Mouse (Mus musculus) embryonic facial prominence, embryonic 15.5 days (tissue): ENCODE data around the gene Iqschfp. TPM values are rescaled to one million over a fixed set of nuclear protein-coding genes. Genes with fewer than 3 reads are reported as not detected.

Experiments
- ATAC-seq: fragments of 200-750 bp; cut with Nextera tagmentation; 2 replicates; pipeline ENCODE4 v1.8.0; 2017; ENCODE audit warnings: low read depth, moderate TSS enrichment; ENCODE audit not compliant: insufficient number of reproducible peaks, low FRiP score, low TSS enrichment
- H3K27ac ChIP-seq: fragments of 300-500 bp; sonication (generic); replicated peaks from 2 replicates; pipeline ENCODE4 v1.5.1; 2015; ENCODE audit warnings: mild to moderate bottlenecking, inconsistent platforms
- H3K27me3 ChIP-seq: fragments of 300-500 bp; sonication (generic); 2 replicates; pipeline ENCODE4 v1.6.1; 2015; ENCODE audit warnings: inconsistent platforms
- H3K36me3 ChIP-seq: fragments of 300-500 bp; sonication (generic); 2 replicates; pipeline ENCODE4 v1.6.1; 2015; ENCODE audit warnings: mild to moderate bottlenecking, inconsistent platforms
- H3K4me1 ChIP-seq: fragments of 300-500 bp; sonication (generic); 2 replicates; pipeline ENCODE4 v1.6.1; 2015; ENCODE audit warnings: inconsistent platforms
- H3K4me2 ChIP-seq: fragments of 300-500 bp; sonication (generic); replicated peaks from 2 replicates; pipeline ENCODE4 v1.6.1; 2015; ENCODE audit warnings: mild to moderate bottlenecking, inconsistent platforms
- H3K4me3 ChIP-seq: fragments of 300-500 bp; sonication (generic); replicated peaks from 2 replicates; pipeline ENCODE4 v1.5.1; 2015; ENCODE audit warnings: mild to moderate bottlenecking, inconsistent platforms
- H3K9ac ChIP-seq: fragments of 300-500 bp; sonication (generic); 2 replicates; pipeline ENCODE4 v1.6.1; 2015; ENCODE audit warnings: inconsistent platforms
- H3K9me3 ChIP-seq: fragments of 300-500 bp; sonication (generic); replicated peaks from 2 replicates; pipeline ENCODE4 v1.6.1; 2016; ENCODE audit warnings: inconsistent platforms
- WGBS: fragments of 180-500 bp; shearing (Covaris S2); methylation state at CpG from one replicate; pipeline ENCODE4 v1.1.7; 2015; 5-methylcytosine and 5-hydroxymethylcytosine counted together
- polyA plus RNA-seq: library from polyadenylated mRNA; unstranded; fragments of >200 nt; fragmentation: Nextera tagmentation; extraction: Ambion mirVana; gene quantifications from 2 replicates; pipeline ENCODE4 v1.2.1, GENCODE M21; 2015

The Iqschfp gene
- polyA plus RNA-seq, 1 experiment from 2014 or later, result 0.08 TPM

DNA sequence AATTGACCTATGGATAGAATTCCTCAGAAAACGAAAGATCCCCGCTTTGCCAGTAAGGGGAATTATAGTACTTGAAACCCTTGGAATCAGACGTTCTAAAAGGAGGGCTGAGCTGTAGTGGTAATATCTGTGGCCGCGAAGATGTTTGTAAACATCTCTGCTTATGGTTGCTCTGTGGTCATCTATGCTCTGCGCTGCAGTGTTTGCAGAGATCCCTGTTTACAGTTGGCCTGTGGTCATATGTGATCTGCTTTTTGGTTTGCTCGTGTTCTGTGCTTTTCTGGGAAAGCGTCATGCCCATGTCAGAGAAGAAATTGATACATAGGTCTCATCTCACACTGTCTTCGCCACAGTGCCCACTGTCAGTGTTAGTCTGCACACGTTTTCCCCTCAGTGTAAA is 700.5 kb downstream of the Iqschfp start:
- Histone ChIP-seq H3K9ac (no peak overlapping the region), H3K27ac (no peak overlapping the region), H3K4me1 (0 out of 2 replicates have a peak, but pooled peaks cover 6% of the 10 kb centered on the region), H3K9me3 (no peaks in the 10 kb centered on the region), H3K4me2 (no peak overlapping the region), H3K27me3 (no peaks in the 10 kb centered on the region), H3K36me3 (no peaks in the 10 kb centered on the region), H3K4me3 (no peak overlapping the region)
- WGBS, result 73% methylated on average over 10 of the region's 10 CpGs
- peak; percentile 55 for ATAC-seq

DNA sequence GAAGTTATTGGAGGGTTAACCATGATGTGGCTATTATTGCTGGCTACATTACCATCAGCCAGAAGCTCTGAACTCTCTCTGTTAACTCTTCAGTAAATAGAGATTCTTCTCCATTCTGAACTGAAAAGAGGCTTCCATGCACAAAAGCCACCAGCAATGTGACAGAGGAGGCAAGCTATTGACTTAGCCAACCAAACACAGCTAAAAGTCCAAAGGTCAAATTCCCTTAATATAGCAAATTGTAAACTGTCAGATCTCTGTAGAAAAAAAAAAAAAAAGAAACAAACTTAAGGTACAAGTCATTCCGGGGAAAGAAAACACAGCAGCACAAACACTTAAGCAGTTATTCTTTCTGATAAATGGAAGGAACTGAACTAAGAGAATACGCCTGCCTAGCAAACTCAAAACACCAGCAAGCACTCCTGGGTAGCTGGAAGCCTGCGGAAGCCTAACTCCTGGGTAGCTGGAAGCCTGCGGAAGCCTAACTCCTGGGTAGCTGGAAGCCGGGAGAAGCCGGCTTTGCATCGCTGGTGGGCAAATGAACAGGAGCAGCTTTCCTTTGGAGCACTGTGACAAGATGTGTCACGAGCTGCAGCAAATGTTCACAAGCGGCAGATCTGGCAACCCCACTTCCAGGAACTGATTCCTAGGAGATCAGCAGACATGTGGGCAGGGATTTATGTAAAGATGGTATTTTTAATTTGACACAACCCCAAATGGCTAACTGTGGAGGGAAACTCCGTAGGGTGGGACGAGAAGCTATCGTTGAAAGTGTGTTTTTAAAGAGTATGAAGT is 701.2 kb downstream of the Iqschfp start:
- no peak overlapping the region for H3K9ac ChIP-seq
- H3K36me3 ChIP-seq, result no peaks in the 10 kb centered on the region
- 67% methylated on average over 12 of the region's 12 CpGs for WGBS
- no peak overlapping the region for H3K27ac ChIP-seq
- no peak overlapping the region for H3K4me2 ChIP-seq
- ATAC-seq, result no peak
- no peaks in the 10 kb centered on the region for H3K27me3 ChIP-seq
- no peak overlapping the region for H3K4me3 ChIP-seq
- no peaks in the 10 kb centered on the region for H3K9me3 ChIP-seq
- H3K4me1 ChIP-seq, result 0 out of 2 replicates have a peak, but pooled peaks cover 6% of the 10 kb centered on the region

DNA sequence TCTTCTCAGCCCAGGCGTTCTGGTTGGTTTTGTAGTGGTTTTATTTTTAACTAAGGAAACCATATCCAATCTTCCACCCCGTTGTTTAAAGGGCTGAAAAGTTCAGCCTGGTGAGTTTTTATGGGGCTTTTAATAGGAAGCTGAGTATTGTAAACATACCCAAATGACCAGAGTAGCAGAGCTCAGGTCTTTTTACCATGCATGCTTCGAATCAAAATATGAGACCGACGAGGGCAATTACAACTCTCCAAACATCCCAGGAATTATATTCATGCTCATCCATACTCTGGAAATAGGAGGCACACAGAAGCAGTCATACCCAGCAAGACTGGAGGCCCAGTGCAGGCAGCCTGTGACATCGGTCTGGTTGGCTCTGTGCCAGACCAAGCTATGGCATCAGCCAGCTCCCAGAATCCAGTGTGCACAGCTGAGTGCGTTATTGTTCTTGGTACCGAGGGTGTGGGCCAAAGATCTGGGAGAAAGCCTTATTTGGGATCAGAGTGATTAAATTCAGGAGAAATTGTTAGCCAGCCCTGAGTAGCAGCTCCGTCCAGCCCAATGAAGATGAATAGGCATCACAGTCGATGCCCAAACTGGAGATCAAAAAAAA is 703.4 kb downstream of the Iqschfp start:
- Histone ChIP-seq H3K4me2 (no peak overlapping the region), H3K4me3 (no peak overlapping the region)

DNA sequence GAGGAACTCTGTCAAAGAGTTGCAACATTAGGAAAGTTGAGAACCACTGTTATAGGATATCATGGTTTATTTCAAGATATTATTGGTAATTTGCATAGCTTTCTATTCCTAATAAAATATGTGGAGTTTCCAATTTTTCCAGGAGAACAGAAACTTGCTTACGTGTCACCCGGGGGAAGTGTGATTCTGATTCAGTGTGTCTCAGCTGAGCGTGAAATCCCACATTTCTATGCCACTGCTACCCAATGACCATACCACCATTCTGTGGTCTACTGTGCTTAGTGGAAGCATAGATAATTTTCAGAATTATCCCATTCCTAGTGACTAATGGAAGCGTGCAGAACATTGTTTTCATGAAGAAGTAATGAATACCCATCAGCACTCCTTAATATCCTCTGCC is 704.9 kb downstream of the Iqschfp start:
- Histone ChIP-seq H3K36me3 (no peaks in the 10 kb centered on the region), H3K4me3 (no peak overlapping the region), H3K27ac (no peak overlapping the region), H3K9ac (no peak overlapping the region), H3K9me3 (no peaks in the 10 kb centered on the region), H3K4me2 (no peak overlapping the region), H3K27me3 (no peaks in the 10 kb centered on the region), H3K4me1 (no peaks in the 10 kb centered on the region)
- 92% methylated on average over 4 of the region's 4 CpGs for WGBS
- ATAC-seq, result no peak

More for the DNA sequence above, 703.4 kb downstream of the Iqschfp start:
- WGBS, result 56% methylated on average over 10 of the region's 10 CpGs
- Histone ChIP-seq H3K36me3 (no peaks in the 10 kb centered on the region), H3K27ac (no peak overlapping the region), H3K9ac (no peak overlapping the region), H3K27me3 (no peaks in the 10 kb centered on the region), H3K9me3 (no peaks in the 10 kb centered on the region), H3K4me1 (0 out of 2 replicates have a peak, but pooled peaks cover 4% of the 10 kb centered on the region)
- no peak for ATAC-seq

DNA sequence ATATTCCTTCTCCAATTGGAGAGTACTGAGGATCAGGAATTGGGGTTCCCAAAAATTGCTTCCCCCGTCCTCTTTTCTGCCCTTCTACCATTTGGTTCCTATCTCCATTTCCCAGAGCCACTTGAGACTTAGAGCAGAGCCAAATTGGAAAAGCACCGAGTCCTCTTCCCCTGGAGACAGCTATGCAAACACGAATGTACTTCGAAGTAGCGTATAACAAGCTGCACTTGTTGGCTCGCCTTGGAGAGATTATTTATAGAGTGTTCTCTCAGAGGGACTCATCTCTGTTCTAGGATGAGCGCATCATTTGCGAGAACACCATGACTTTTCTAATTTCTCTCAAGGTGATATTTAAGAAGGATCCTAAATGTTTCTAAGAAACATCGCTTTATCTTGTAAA is 710.9 kb downstream of the Iqschfp start:
- no peak overlapping the region for H3K27ac ChIP-seq
- H3K4me2 ChIP-seq, result no peak overlapping the region
- no peaks in the 10 kb centered on the region for H3K4me1 ChIP-seq
- no peak for ATAC-seq
- H3K4me3 ChIP-seq, result no peak overlapping the region
- no peaks in the 10 kb centered on the region for H3K9me3 ChIP-seq
- 79% methylated on average over 9 of the region's 9 CpGs for WGBS
- H3K36me3 ChIP-seq, result no peaks in the 10 kb centered on the region
- H3K27me3 ChIP-seq, result no peaks in the 10 kb centered on the region
- H3K9ac ChIP-seq, result no peak overlapping the region

DNA sequence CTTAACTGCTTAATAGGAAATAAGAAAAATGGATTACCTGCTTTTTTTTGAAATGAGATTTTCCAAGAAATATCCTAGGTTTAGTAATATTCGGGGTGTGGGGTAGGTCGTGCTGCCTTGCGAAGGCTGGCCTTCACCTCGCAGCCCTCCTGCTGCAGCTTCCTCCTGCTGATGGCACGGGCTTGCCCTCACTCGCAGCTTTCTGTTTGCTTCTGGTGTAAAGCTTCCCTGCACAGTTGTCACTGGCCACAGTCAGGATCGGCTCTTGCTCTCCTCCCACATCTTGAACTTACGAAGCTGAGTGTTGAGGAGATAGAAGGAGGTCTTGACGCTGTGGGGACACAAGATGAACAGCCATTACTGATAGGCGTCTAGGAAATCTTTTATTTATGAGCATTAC is 712.4 kb downstream of the Iqschfp start:
- Histone ChIP-seq H3K4me3 (no peak overlapping the region), H3K36me3 (no peaks in the 10 kb centered on the region), H3K4me2 (no peak overlapping the region), H3K27me3 (no peaks in the 10 kb centered on the region), H3K9me3 (no peaks in the 10 kb centered on the region), H3K27ac (no peak overlapping the region), H3K4me1 (no peaks in the 10 kb centered on the region), H3K9ac (no peak overlapping the region)
- 69% methylated on average over 10 of the region's 10 CpGs for WGBS
- no peak for ATAC-seq

DNA sequence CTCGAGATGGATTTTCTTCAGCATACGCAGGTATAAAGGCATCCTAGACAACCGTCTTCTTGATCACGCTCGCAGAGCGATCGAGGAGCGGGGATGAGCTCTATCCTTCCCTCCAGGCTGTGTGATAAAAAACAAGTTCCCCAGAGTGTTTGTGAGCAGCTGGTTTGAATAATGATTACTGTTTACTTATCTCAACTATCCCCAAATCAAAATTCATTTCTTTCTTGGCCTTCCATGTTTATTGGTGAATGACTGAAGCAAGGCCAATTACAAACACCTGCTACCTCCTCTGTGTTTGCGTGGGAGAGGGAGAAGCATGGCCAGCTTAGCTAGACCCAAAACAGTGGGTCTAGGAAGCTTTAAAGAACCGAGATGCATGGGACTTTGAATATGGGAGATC is 712.9 kb downstream of the Iqschfp start:
- Histone ChIP-seq H3K4me1 (no peaks in the 10 kb centered on the region), H3K4me2 (no peak overlapping the region), H3K27ac (no peak overlapping the region), H3K4me3 (no peak overlapping the region), H3K36me3 (no peaks in the 10 kb centered on the region), H3K9ac (no peak overlapping the region), H3K27me3 (no peaks in the 10 kb centered on the region), H3K9me3 (no peaks in the 10 kb centered on the region)
- no peak for ATAC-seq
- 68% methylated on average over 10 of the region's 10 CpGs for WGBS

DNA sequence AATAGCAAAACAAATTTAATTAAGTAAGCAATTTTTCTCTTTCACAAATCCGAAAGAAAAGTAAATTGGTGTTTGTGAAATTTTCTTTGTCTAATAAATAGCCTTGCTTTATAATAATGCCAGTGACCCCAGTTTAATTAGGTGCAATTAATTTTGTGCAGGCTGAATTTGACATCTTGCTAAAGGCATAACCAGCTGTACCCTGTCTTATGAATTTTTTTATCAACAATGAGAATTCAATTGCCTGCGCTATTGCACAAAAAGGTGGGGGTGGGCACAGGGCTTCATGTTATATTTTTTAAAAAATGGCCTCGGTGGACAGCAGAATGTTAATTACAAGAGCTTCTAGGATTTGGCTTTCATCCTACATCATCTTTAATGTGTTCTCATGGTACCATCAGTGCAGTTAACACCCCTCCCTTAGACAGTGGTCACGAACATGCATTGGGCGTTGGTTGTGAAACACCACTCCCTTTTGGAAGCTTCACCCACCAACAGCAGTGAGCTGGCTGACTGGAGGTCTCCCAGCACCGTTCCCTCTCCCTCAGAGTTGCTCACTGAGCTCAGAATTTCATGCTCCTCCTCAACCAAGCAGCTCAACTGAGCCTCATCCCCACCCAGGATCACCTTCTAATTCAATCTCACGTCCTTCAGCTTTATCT is 714.0 kb downstream of the Iqschfp start:
- 84% methylated on average over 7 of the region's 7 CpGs for WGBS
- Histone ChIP-seq H3K9me3 (no peaks in the 10 kb centered on the region), H3K4me1 (no peaks in the 10 kb centered on the region), H3K4me3 (no peak overlapping the region), H3K4me2 (no peak overlapping the region), H3K9ac (no peak overlapping the region), H3K27ac (no peak overlapping the region), H3K36me3 (no peaks in the 10 kb centered on the region), H3K27me3 (no peaks in the 10 kb centered on the region)
- ATAC-seq, result no peak

DNA sequence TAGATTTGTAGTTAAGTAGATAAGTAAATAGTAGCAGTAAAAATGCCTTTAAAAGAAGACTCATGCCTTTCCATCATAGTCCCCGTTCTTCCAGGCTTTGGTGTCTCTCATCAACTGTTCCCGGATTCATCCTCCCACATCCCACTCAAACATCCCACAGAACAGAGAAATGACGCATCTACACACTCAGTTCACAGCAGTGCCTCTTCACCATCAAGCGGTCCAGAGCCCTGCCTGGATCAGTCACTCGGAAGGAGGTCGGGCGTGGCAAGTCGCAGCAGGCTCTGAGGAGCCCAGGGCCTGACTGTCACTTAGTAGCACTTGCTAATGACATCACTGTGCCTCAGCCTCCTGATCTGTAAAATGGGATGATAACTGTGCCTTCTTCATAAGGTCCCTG is 714.7 kb downstream of the Iqschfp start:
- 91% methylated on average over 8 of the region's 8 CpGs for WGBS
- H3K4me1 ChIP-seq, result no peaks in the 10 kb centered on the region
- ATAC-seq, result no peak

DNA sequence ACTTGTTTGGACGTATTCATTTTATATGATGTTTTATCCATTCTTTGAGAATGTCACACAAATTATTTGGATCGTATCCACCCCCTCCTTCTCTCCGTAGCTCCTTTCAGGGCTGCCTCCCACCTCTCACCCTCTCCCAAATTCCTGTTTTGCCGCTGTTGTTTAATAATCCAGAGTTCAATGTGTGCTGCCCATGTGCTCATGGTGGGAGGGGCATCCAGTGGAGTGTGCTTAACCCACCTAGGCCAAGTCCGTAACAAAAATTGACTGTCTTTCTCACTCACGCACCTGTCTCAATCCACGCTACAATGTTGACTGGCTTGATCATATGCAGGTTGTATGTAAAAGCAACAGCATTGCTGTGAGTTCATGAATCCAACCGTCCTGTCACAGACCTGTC is 715.3 kb downstream of the Iqschfp start:
- Histone ChIP-seq H3K36me3 (no peaks in the 10 kb centered on the region), H3K27me3 (no peaks in the 10 kb centered on the region), H3K9me3 (no peaks in the 10 kb centered on the region), H3K9ac (no peak overlapping the region), H3K4me3 (no peak overlapping the region), H3K4me1 (no peaks in the 10 kb centered on the region), H3K4me2 (no peak overlapping the region), H3K27ac (no peak overlapping the region)
- whole genome bisulfite sequencing, result 85% methylated on average over 8 of the region's 8 CpGs
- ATAC-seq, result no peak

More for the DNA sequence above, 714.7 kb downstream of the Iqschfp start:
- Histone ChIP-seq H3K4me2 (no peak overlapping the region), H3K27ac (no peak overlapping the region), H3K36me3 (no peaks in the 10 kb centered on the region), H3K27me3 (no peaks in the 10 kb centered on the region), H3K4me3 (no peak overlapping the region), H3K9ac (no peak overlapping the region), H3K9me3 (no peaks in the 10 kb centered on the region)

DNA sequence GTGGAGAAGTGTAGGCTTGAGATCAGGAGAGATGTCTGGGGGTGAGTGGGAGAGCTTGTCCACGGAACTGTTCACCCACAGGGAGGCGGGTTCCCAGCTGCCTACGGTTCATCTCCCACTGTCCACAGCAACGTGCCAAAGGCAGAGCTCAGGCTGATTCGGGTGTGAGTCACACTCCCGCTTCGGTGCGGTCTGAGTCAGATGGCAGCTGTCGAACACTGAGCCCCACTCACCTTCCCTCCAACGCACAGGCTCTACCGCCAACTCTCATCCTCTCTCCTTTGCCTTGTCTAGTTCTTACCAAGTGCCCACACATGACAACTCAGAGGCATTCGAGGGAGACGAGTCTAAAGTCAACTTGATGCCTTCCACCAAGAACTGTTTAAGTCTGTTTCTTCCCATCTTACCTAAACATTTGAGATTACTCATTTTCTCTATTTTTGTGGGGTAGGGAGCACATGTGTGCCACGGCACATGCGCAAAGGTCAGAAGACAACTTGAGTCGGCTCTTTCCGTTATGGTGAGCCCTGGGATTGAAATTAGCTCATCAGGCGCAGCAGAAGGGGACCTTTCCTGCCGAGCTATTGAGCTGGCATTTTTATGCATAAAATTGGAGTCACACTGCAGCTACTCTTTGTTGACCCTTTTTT is 716.9 kb downstream of the Iqschfp start:
- 74% methylated on average over 19 of the region's 19 CpGs for WGBS
- H3K4me2 ChIP-seq, result no peak overlapping the region
- peak; percentile 43; the same call in 1 of the 2 replicates for ATAC-seq

More for the DNA sequence above, 716.9 kb downstream of the Iqschfp start:
- Histone ChIP-seq H3K4me3 (no peak overlapping the region), H3K27ac (no peak overlapping the region), H3K9ac (no peak overlapping the region), H3K9me3 (no peaks in the 10 kb centered on the region), H3K27me3 (no peaks in the 10 kb centered on the region), H3K36me3 (no peaks in the 10 kb centered on the region), H3K4me1 (no peaks in the 10 kb centered on the region)
